In the genomic region with DNA sequence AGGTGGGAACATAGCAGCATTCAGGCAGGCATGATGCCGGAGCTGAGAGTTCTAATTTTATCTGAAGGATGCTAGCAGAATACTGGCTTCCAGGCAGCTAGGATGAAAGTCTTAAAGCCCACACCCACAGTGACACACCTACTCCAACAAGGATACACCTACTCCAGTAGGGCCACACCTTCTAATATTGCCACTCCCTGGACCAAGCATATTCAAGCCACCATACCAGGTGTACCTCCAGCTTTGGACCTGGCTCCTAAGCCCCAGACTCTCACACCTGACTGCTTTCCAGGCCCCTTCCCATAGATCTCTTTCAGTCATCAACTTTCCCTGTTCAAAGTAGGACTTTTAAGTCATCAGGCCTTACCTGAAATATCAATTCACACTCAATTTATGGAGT, we compare ENCODE assay signal across 37 mouse cellular contexts. TPM values are rescaled to one million over a fixed set of nuclear protein-coding genes. Genes with fewer than 3 reads are reported as not detected.
"Had no signal": no experiment of that assay in that cellular context is flagged by ENCODE, and none has a peak within 500 bp of the region (broad histone marks: within the 10 kb centered on the region; RNA-seq: fewer than 3 reads in every experiment).

No protein-coding gene starts in this region.

- H3K4me2 ChIP-seq: heart, embryonic 11.5 days; heart, embryonic 12.5 days; heart, embryonic 13.5 days; heart, embryonic 15.5 days; hindbrain, embryonic 12.5 days; hindbrain, embryonic 14.5 days; hindbrain, embryonic 15.5 days; intestine, embryonic 15.5 days; kidney, embryonic 15.5 days had no signal

- H3K4me1 ChIP-seq: heart, embryonic 15.5 days; hindbrain, embryonic 10.5 days; hindbrain, embryonic 12.5 days; hindbrain, embryonic 15.5 days; intestine, embryonic 15.5 days had no signal

- H3K4me3 ChIP-seq: heart, embryonic 10.5 days; heart, embryonic 12.5 days; heart, embryonic 13.5 days; heart, embryonic 15.5 days; hindbrain, embryonic 10.5 days; hindbrain, embryonic 12.5 days; hindbrain, embryonic 15.5 days; intestine, embryonic 15.5 days; kidney, embryonic 15.5 days; layer of hippocampus, adult 2 months; left cerebral cortex, adult 2 months had no signal

- ATAC-seq: hindbrain, embryonic 16.5 days; hindbrain, postnatal 0 days; inflammation-experienced regulatory T-cells, adult 6 months; intestine, embryonic 15.5 days; intestine, embryonic 16.5 days; intestine, postnatal 0 days had no signal

- H3K27ac ChIP-seq: heart, embryonic 10.5 days; heart, embryonic 13.5 days; heart, embryonic 15.5 days; hindbrain, embryonic 10.5 days; hindbrain, embryonic 12.5 days; hindbrain, embryonic 14.5 days; hindbrain, embryonic 15.5 days; hindbrain, postnatal 0 days; intestine, embryonic 15.5 days; kidney, embryonic 15.5 days; kidney, postnatal 0 days; layer of hippocampus, adult 2 months; left cerebral cortex, adult 2 months had no signal

- H3K36me3 ChIP-seq: heart, embryonic 10.5 days; heart, embryonic 12.5 days; heart, embryonic 13.5 days; heart, embryonic 15.5 days; hindbrain, embryonic 10.5 days; hindbrain, embryonic 12.5 days; hindbrain, embryonic 15.5 days; intestine, embryonic 15.5 days; kidney, embryonic 15.5 days had no signal

- H3K27me3 ChIP-seq: heart, embryonic 12.5 days; heart, embryonic 13.5 days; heart, embryonic 15.5 days; hindbrain, embryonic 12.5 days; hindbrain, embryonic 15.5 days; intestine, embryonic 15.5 days; kidney, embryonic 15.5 days had no signal

- H3K9me3 ChIP-seq: heart, embryonic 10.5 days; heart, embryonic 12.5 days; heart, embryonic 13.5 days; heart, embryonic 15.5 days; hindbrain, embryonic 10.5 days; hindbrain, embryonic 12.5 days; hindbrain, embryonic 15.5 days; kidney, embryonic 15.5 days had no signal

- DNase-seq: heart, postnatal 14 days; heart, postnatal 36 days; heart, postnatal 4 days; kidney, adult 11 months; kidney, adult 18-20 months; kidney, adult 2 months; kidney, adult 8-10 months; kidney, adult 9 months; kidney, postnatal 10 days; kidney, postnatal 14 days; kidney, postnatal 25 days; kidney, postnatal 36 days; kidney, postnatal 4 days; layer of hippocampus, adult 9-11 months; layer of hippocampus, postnatal 36 days had no signal

- H3K9ac ChIP-seq: heart, embryonic 12.5 days; heart, embryonic 13.5 days; heart, embryonic 15.5 days; hindbrain, embryonic 12.5 days; hindbrain, embryonic 14.5 days; hindbrain, embryonic 15.5 days; intestine, embryonic 15.5 days; kidney, embryonic 15.5 days had no signal

RNA-seq across cellular contexts. Expression of gene Iyd, which starts 19.1 kb away (rescaled TPM):
- total RNA-seq: heart, postnatal 36 days; hematopoietic stem cell, adult 5-6 weeks; left cerebral cortex, adult 18-20 months; left cerebral cortex, adult 2 months had no signal
- polyA plus RNA-seq: hindbrain, embryonic 10.5 days; hindbrain, embryonic 11.5 days; hindbrain, embryonic 12.5 days; inflammation-experienced regulatory T-cells, adult 6 months had no signal
